Mouse (Mus musculus) CH12F3 (cell line): ENCODE results near the gene 4921504E06Rik.

Source experiments
- in situ Hi-C: fragments of 300-500 bp; cut with MboI; formaldehyde crosslinking; loops from 2 replicates; pipeline ENCODE4 v1.14.3; 2020; ENCODE audit warnings: low sequenced_read_pairs

4921504E06Rik gene

GRCm38 (mm10) chr2:19511032-19511431 is 42.7 kb downstream of the 4921504E06Rik start:
- in situ Hi-C loops = loop anchor here (10.0 kb wide), 1 partner anchor 96 kb away; no protein-coding TSS in a partner anchor

GRCm38 (mm10) chr2:19505744-19506143 is 48.0 kb downstream of the 4921504E06Rik start:
- in situ Hi-C loops = no loop called here

- in situ Hi-C loops = no loop called here
Measured at GRCm38 (mm10) chr2:19490262-19490661, 63.5 kb downstream of the 4921504E06Rik start.

- in situ Hi-C loops = no loop called here
Measured at GRCm38 (mm10) chr2:19461940-19462339, 91.8 kb downstream of the 4921504E06Rik start.

GRCm38 (mm10) chr2:19458785-19459184 is 94.9 kb downstream of the 4921504E06Rik start:
- in situ Hi-C loops = no loop called here

- in situ Hi-C loops = no loop called here
Measured at GRCm38 (mm10) chr2:19455857-19456482, 97.7 kb downstream of the 4921504E06Rik start.

GRCm38 (mm10) chr2:19455228-19455627 is 98.5 kb downstream of the 4921504E06Rik start:
- in situ Hi-C loops = no loop called here

- in situ Hi-C loops = no loop called here
Measured at GRCm38 (mm10) chr2:19452531-19453055, 101.1 kb downstream of the 4921504E06Rik start.

- in situ Hi-C loops = no loop called here
Measured at GRCm38 (mm10) chr2:19449308-19449707, 104.4 kb downstream of the 4921504E06Rik start.

- in situ Hi-C loops = no loop called here
Measured at GRCm38 (mm10) chr2:19448042-19448700, 105.5 kb downstream of the 4921504E06Rik start.

GRCm38 (mm10) chr2:19446746-19447145 is 107.0 kb downstream of the 4921504E06Rik start:
- in situ Hi-C loops = no loop called here

- in situ Hi-C loops = no loop called here
Measured at GRCm38 (mm10) chr2:19445871-19446501, 107.7 kb downstream of the 4921504E06Rik start.

- in situ Hi-C loops = no loop called here
Measured at GRCm38 (mm10) chr2:19444931-19445831, 108.5 kb downstream of the 4921504E06Rik start, which contains the start of gene Ptf1a. Gene Ptf1a, plus strand, starts transcription at chr2:19445663.

- in situ Hi-C loops = no loop called here
Measured at GRCm38 (mm10) chr2:19444346-19444745, 109.4 kb downstream of the 4921504E06Rik start.

- in situ Hi-C loops = no loop called here
Measured at GRCm38 (mm10) chr2:19431614-19432323, 121.9 kb downstream of the 4921504E06Rik start.

- in situ Hi-C loops = no loop called here
Measured at GRCm38 (mm10) chr2:19431186-19431585, 122.5 kb downstream of the 4921504E06Rik start.

GRCm38 (mm10) chr2:19430746-19431145 is 123.0 kb downstream of the 4921504E06Rik start:
- in situ Hi-C loops = no loop called here

- in situ Hi-C loops = no loop called here
Measured at GRCm38 (mm10) chr2:19429691-19430690, 123.7 kb downstream of the 4921504E06Rik start.

GRCm38 (mm10) chr2:19429031-19429430 is 124.7 kb downstream of the 4921504E06Rik start:
- in situ Hi-C loops = no loop called here
